Mouse (Mus musculus) telencephalon, adult 2 months (tissue): ENCODE data around the gene Dazap1.

Experiments used
- DNase-seq: peaks from one replicate; pipeline ENCODE4 v3.0.0-alpha.2; 2011; ENCODE audit warnings: low read depth, low spot score

Dazap1 gene

DNA sequence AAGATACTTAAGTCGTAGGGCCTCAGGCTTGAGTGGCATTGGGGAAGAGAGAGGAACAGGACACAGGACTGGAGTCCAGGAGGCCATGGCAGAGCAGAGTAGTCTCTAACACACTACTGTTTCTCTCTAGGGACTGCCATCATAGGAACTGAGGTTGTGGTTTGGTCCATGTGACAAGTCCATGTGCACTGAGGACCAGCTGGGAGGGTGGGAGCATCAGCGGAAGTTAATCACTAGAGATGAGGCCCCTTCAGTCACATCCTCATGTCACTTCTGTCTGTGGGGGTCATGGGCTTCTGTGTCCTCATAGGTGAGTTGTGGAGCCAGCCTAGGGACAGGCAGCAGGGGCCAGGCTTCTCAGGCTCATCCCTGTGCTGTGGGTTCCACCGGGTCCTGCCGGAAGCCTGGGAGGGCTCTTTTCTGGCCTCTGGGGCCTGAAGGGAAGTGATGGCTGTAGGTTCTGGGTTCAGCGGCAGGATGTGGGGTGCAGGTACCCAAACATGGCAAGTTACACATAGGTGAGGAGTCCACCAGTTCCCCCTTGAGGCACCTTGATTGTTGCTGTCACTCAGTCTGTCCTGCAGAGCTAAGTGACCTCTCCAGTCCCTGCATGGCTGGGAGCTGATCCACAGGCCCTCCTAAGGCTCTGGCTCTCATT is 10.0 kb downstream of the Dazap1 start:
- no peak for DNase-seq

DNA sequence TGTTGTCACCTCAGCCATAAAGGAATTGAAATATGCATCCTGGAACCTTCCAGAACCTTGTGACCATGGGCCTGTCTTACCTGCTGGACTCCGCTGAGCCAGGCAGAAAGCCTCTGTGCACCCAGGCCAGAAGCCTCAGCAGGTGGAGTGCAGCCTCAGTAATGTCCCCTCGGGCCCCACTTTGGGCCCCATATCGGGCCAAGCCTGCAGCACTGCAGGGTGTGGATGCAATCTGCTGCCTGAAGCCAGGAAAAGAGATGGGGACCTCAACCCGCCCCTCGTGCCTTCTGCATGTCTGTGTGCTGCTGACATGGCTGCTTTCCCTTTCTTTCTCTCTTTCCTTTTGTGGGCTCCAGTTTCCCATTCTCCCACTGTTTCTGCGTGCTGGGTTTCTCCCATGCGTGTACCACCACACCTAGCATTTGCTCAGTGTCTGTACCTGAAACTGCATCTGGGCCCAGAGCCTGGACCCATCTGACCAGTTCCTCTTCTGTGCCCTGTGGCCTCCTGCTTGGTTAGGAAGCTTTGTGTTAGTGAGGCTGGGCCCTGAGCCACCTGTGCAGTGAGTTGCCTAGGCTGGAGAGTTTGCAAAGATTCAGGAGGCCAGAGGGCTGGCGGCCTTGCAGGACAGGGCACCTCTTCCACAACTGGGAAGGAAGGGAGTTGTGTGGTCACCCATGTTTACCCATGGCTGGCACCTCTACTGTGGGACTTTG is 10.7 kb downstream of the Dazap1 start:
- DNase-seq: no peak

DNA sequence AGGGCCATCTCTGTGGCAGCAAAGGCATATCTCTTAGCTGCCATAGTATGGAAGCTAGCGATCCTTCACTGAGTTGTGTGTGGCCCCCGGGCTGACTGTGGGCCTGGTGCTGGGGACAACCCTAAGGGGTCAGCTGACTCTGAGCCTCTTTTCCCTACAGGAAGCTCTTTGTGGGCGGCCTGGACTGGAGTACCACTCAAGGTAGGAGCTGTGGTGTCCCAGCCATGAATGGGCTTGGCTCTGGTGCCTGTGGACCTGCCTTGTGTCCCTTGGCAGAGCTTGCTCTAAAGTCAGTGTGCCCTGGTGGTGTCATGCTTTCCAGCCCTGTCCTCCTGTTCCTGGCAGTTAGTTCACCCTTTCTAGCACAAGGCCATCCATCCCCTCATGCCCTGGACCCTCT is 12.6 kb downstream of the Dazap1 start:
- no peak for DNase-seq

DNA sequence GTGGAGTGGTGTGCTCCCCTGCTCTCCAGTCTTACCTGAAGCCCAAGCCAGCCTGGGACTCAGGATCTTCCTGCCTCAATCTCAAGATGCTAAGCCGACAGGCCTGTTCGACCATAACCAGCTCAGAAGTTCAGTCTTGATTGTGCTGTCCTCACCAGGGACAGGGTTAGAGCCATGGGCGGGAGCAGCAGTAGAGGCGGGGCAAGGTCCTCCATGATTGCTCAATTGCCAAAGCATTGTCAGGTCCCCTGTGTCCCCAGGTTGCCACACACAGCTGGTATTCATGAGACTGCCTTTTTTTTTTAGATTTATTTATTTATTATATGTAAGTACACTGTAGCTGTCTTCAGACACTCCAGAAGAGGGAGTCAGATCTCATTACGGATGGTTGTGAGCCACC is 15.0 kb downstream of the Dazap1 start:
- DNase-seq: no peak

DNA sequence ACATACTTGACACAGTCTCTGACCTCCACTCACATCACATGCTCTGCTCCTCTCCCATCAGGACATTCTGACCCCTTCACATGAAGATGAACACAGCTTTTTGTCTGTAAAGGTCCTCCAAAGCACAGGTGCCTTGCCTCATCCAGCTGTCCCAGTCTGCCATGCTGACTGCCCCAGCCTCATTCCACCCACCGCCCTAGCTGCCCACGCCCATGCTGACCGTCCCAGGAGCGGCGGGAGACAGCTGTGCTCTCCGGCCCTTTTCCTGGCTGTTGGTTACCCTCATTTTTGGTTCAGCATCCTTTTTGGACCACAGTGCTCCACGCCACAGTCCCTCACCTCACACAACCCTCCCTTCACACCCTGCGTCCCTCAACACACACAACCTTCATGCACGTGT is 17.1 kb downstream of the Dazap1 start:
- DNase-seq: no peak

DNA sequence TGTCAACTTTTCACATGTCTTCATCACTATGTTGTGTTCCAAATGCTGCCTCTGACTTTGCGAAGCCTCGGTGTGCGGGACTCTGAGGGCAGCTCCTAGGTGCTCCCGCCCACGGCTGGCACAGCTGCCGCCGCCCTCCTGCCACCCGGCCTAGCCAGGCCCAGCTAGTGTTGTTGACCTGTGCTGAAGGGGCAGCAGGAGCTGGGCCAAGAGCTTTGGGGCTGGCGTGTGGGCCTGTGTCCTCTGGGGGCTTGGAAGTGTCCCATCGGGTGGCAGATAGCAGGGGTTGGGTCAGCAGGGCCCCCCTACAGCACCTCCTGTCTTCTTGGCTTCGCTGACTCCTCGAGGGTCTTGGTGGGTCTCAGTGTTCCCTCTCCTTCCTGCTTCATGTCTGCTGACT is 18.0 kb downstream of the Dazap1 start:
- no peak for DNase-seq

DNA sequence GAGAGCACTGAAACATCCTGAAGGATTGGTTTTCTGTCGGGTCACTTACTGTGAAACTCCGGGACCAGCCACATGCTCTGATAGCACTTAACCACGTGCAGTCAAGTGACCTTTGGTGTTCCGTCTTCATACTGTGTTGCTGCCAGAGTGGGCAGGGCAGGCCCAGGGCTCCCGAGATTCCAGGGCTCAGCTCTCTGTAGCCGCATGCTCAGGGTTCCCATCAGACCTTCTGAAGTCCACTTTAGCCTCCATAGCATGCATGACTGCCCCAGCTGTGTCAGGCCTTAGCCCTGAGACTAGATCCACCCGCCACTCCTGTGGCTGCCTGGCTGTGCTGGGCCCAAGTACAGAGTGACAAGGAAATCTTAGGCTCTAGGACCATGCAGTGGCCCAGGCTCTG is 20.0 kb downstream of the Dazap1 start:
- DNase-seq: no peak

DNA sequence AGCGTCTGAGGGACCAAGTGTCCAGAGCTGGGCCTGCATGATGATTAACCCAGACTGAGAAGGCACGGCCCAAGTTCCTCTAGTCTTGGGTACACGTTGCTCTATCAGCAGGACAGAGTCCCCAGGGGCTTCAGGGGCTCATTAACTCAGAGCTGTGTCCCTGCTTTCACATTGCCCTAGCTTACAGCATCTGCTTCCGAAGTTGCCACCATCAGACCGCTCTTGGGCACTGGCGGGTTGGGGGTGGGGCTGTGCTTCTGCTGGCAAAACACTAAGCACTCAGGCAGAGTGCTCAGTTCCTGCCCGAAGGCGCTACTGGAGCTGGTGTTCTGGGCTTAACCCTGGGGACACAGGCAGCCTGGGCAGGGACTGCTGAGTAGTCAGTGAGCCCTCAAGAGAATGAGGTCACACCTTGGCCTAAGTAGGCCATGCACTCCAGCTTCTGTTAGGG is 20.7 kb downstream of the Dazap1 start:
- no peak for DNase-seq

DNA sequence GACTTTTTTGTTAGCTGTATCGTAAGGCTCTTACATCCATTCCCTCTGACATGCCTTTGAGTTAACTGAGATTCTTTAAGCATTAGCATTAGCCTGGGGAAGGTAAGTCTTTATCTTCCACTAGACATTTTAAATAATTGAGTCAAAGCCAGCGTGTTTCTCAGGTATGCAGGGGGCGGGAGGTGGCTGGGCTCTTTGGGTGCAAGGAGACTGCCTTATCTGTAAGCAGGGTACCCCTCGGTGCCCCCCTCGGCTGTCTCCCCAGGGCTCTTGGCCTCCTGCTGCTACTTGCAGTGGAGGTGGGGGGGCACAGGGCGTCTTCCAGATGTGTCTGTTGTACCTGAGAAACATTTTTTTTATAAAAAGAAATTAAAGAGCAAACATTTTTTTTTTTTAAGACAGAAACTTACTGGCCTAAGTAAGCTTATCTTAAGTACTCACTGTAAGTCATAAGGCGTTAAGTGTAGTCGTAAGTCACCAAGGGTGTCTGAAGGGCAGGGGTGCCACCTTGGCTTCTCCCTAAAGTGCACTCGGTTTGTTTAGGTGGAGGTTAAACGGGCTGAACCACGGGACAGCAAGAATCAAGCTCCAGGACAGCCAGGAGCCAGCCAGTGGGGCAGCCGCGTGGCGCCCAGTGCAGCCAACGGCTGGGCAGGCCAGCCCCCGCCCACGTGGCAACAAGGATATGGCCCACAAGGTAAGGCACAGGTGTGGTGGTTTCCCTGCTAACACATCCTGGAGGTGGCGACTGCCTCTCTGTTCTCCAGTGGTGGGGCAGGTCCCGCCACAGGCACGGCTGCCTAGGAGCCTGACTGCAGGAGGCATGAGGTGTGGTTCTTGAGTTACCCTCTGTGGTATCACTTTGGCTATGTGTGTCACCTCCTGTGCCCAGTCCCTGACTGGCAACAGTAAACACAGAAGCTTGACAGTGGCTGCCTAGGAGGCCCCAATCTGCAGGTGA is 21.5 kb downstream of the Dazap1 start:
- no peak for DNase-seq

DNA sequence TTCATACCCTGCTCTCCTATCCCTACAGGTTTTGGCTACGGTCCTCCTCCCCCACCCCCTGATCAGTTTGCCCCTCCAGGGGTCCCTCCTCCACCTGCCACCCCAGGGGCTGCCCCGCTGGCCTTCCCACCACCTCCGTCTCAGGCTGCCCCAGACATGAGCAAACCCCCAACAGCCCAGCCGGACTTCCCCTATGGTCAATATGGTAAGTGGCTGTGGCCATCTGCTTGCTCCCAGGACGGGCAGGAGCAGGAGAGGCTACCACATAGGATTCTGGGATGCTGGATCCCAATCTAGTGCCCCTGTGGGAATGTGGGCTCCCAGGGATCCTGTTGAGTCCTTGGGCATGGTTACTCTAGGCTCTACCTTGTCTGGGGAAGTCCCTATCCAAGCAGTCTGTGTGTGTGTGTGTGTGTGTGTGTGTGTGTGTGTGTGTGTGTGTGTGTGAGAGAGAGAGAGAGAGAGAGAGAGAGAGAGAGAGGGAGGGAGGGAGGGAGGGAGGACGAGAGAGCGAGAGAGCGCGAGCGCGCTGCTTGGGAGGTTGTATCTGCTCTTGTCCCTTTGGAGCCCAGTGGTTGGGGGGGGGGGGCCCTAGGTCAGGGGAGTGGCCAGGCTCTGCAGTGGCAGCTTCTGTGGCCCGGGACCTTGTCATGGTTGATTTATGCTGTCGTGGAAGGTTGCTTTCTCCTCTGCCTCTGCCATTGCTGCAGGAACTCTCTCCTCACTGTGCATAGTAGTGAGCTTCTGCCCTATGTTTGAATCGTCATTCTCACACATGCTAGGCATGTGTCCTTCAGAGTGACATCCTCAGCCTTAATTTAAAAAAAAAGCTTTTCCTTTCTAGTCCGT is 24.2 kb downstream of the Dazap1 start:
- no peak for DNase-seq

DNA sequence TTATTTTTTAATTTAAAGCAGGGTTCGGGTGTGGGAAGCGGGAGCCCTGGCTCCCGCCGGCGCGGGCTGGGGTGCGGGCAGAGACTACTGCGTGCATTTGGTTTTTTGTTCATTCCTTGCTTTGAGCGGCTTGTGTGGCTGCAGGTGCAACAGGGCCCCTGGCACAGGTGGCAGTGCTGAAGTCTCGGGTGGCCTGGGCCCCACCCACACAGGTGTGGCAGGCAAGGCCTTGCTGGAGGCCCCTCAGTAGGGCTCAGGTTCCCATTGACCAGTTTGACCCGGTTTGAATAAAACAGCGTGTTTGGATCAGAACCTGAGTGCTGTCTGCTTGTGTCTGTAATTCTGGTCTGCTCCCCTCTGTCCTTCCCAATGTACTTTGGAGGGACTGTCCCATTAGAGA is 26.8 kb downstream of the Dazap1 start:
- no peak for DNase-seq

DNA sequence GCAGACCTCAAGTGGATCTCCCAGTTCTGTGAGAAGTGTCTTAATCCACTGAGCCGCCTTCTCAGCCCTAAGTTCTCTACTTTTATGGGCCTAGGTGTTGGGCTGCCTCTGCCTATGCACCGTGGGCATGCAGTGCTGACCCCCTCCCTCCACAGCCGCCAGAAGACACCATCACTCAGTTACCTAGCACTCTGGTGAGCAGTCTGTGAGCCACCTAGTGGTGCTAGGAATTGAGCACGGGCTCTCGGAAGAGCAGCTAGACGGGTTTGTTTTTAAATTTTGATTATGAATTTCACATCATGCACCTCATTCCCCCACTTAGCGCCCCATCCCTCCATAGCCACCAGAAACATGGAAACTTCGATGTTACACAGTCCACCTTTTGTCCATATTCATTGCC is 27.4 kb downstream of the Dazap1 start:
- DNase-seq: no peak

DNA sequence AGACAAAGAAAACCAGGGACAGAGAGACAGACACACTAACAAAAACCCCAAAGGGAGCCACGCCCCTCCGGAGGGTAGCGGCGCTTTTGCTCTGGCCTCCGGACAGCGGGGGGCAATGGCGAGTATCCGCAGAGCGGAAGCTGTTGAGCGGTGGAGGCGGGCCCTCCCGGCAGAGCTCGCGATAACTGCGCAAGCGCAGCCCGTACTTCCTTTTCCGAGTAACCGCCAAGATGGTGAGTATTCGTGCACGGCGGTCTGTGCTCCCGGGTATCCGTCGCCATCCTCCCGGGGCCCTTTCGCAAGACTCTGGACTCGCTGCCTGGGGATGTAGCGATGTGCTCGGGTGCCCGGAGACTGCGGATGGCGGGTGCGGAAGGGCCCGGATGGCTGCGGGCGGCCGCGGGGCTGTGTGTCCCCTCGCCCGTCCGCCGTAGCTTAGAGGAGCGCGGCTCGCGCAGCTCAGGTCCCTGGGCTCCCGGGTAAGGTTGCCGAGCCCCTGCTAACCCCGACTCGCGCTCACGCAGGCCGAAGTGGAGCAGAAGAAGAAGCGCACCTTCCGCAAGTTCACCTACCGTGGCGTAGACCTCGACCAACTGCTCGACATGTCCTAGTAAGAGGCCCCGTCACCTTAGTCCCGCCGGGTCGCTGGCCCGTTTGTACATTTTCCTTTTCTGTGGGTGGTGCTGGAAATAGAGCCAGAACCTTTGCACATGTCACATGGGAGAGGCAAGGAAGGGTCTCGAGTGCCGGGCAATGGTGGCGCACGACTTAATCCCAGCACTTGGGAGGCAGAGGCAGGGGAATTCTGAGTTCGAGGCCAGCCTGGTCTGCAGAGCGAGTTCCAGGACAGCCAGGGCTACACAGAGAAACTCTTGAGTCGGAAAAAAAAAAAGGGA is 31.2 kb downstream of the Dazap1 start, which contains the start of gene Rps15:
Gene Rps15, plus strand, starts transcription at position 203 of the 896 bp plus-strand sequence.
- peak; percentile 91 for DNase-seq

DNA sequence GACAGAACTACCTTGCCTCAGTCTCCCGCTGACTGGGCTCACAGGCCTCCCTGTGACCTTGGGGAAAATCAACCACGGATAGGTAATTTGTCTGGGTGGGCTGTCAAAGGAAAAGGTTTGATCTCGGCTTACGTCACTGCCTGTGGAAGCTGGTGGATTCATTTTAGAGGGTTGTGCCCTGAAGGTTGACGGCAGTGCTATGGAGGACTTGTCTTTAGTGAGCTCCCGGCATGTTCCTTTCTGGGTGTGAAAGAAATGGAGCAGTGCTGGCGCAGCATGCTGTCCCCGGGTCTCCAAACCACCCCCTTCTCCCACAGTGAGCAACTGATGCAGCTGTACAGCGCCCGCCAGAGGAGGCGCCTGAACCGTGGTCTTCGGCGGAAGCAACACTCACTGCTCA is 32.0 kb downstream of the Dazap1 start:
- DNase-seq: no peak

DNA sequence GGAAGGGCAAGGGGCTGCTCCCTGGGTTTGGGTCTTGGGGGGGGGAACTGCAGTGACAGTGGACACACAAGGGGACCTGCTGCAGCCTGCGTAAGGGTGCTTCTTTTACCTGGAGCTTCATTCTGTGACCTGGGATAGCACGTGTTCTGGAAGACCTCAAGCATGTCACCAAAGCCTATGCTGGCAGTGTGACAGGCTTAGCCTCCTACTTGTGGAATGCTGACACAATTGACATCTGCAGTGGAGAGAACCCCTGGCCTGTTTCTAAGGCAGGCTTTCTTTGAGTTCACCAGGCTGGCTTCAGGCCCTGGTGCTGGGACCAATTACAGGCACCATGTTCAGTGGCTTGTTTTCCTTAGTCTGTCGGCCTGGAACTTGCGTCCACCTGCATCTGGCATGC is 33.0 kb downstream of the Dazap1 start:
- DNase-seq: no peak

DNA sequence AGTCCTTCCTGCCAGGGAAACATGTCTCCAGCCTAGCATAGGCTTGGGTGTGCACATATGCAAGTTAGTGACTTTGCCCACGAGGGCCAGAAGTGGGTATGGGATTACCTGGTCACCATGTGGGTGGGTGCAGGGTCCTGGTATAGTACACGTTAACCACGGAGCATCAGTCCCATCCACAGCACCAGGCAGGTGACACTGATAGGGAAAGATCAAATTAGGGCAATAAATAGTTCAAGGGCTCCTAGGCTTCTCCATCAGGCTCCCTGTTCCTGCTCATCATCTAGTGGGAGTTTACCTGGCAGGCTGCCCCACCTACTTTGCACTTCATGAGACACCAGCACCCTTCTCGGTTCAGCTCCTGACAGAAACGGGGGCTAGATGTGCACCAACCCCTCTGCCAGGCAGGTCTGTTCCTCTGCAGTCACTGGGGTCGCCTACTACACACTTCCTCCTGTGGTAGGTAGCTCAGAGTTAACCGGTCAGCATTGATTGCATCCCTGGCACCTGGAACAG is 33.6 kb downstream of the Dazap1 start:
- DNase-seq: no peak

DNA sequence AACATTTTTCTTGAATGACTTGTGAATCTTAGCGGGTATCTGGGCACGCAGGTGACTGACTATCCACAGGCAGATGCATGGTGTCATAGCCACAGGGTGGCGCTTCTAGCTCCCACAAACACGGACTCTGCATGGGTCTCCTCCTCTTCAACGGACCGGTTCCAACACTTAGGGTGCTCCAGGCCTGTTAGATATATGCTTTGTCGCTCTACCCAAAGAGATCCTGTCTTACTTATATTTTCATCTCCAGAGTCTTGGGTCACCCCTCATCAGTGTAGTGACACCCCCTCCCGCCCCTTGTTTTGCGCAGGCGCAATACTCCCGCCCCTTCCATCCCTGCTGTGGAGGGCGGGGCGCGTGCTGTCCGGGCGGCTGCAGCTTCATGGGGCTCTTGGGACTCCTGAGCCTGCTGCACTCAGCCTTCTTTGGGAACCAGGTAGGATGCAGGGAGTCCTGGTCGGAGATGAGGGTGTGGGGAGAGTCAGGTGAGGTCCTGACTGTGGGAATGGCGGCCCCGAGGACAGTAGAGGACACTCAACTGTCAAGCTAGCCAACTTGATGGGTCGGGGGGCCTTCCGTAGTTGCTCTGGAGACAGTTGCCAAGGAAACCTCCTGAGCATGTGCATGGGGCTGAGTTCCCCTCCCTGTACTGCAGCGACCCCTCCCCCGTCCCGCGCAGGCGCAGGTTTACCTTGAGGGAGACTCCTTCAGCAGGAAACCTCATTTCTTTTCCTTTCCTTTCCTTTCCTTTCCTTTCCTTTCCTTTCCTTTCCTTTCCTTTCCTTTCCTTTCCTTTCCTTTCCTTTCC is 34.5 kb downstream of the Dazap1 start, which contains the start of gene Apc2:
Gene Apc2, plus strand, starts transcription at position 360 of the 808 bp plus-strand sequence.
- peak; percentile 64 for DNase-seq

DNA sequence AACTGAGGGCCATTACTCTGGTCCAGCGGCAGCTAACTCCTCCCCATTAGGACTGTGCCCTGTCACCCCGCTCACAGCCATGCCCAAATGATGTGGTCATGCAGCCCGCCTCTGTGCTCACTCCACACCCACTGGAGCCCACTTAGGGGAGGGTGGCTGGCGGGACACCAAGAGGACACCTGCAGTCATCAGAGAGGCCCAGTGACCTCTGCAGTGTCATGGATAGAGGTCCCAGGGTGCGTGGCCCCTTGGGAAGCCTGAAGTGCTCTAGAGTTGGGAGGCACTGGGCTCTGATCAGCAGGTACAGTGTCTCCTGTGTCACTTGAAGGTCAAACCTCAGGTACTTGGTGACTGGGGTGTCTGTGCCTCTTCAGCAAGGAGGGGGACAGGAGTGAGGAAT is 35.5 kb downstream of the Dazap1 start:
- DNase-seq: no peak

DNA sequence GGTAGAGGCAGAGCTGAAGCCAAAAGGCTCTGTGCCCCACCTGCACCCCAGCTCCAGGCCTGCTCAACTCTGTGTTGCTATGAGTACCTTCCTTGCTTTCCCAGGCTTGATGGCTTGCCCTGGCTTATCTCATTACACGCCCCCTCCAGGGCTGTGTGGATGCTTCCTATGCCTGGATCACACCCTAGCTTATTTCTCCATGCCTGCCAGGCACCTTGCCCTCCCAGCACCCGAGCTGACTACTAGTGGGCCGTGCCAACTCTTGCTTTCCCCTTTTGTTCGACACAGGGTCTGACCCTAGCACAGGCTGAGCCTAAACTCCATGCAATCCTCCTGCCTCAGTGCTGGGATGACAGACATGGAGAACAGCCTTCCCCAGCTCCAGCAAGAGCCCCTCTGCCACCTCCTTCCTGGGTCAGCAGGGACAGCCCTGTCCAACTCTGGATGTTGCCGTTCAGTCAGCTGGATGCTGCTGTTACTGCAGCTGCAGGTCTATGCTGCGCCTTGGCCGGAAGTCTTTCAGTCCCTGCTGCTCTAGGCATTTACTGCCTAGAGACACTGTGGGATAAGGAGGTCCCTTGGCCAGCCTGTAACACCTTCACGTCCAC is 36.3 kb downstream of the Dazap1 start:
- DNase-seq: no peak
